In the genomic region with DNA sequence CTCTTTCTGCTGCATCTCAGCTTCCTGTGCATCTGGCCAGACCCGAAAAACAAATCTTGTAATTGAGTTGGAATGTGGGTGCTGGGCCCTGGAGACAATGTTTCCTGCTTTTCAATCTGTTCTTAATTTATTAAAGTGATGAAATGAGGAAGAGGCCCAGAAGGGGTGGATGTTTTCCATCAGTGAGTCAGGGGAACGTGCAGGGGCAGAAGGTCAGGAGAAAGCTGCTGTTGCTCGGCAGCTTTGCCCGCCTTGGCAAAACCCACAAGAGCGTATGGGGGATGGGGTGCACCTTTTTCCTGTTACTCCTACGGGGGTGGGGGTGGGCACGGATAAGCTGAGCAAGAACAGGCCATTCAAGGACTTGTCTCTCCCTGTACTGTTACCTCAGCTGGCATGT, we compare ENCODE assay signal across 12 mouse cellular contexts.
A peak's percentile ranks its signal among the peaks of the same experiment; 100 is the strongest.
DNase-seq lines count a peak whose midpoint lies in the region; ATAC-seq and TF ChIP-seq lines count a peak whose summit lies in the region.
"Had no signal": no experiment of that assay in that cellular context is flagged by ENCODE, and none has a peak within 500 bp of the region (broad histone marks: within the 10 kb centered on the region; RNA-seq: fewer than 3 reads in every experiment).

No protein-coding gene starts in this region.

- no peak overlapping the region for H3K4me2 ChIP-seq in hindbrain, postnatal 0 days (ENCODE audit: low read depth, low read length)
- H3K4me2 ChIP-seq: embryonic facial prominence, embryonic 15.5 days; liver, embryonic 13.5 days had no signal

- 27% methylated on average over 7 of the region's 7 CpGs for WGBS in heart, embryonic 10.5 days
- WGBS in hindbrain, postnatal 0 days, result 27% methylated on average over 7 of the region's 7 CpGs

- no peak overlapping the region for H3K4me3 ChIP-seq in heart, embryonic 10.5 days
- H3K4me3 ChIP-seq in hindbrain, postnatal 0 days (ENCODE audit: low read length), result no peak overlapping the region
- H3K4me3 ChIP-seq: embryonic facial prominence, embryonic 15.5 days; liver, embryonic 13.5 days had no signal

- H3K9ac ChIP-seq in hindbrain, postnatal 0 days (replicated peaks; ENCODE audit: low read length), result no peak overlapping the region
- H3K9ac ChIP-seq: embryonic facial prominence, embryonic 15.5 days; liver, embryonic 13.5 days had no signal

- 0 out of 2 replicates have a peak, but pooled peaks have one; percentile 27 for ATAC-seq in hindbrain, postnatal 0 days

- H3K27ac ChIP-seq in heart, embryonic 10.5 days, result no peak overlapping the region
- no peak overlapping the region for H3K27ac ChIP-seq in hindbrain, postnatal 0 days
- H3K27ac ChIP-seq: embryonic facial prominence, embryonic 15.5 days; liver, embryonic 13.5 days had no signal

- peak; percentile 89 for DNase-seq in heart, adult 11 months
- DNase-seq in heart, embryonic 10.5 days (ENCODE audit: low spot score), result no peak
- DNase-seq in 3T3-L1 (ENCODE audit: low read depth, low spot score), result peak; percentile 68
- peak; percentile 52 for DNase-seq in embryo, embryonic 9.5 days (ENCODE audit: extremely low spot score)
- DNase-seq in hindbrain, postnatal 0 days (ENCODE audit: low spot score), result no peak
- no peak for DNase-seq in left cerebral cortex, postnatal 14 days (ENCODE audit: low spot score in 2 of 2)
- no peak for DNase-seq in right cerebral cortex, postnatal 36 days (ENCODE audit: low spot score in 2 of 2)
- no peak for DNase-seq in gastrocnemius, adult 8-10 months (ENCODE audit: low spot score in 2 of 2)
- DNase-seq: adrenal gland, postnatal 14 days; kidney, postnatal 36 days; liver, embryonic 13.5 days had no signal

- no peaks in the 10 kb centered on the region for H3K27me3 ChIP-seq in heart, embryonic 10.5 days (ENCODE audit: insufficient read depth, poor library complexity, severe bottlenecking)
- no peaks in the 10 kb centered on the region for H3K27me3 ChIP-seq in hindbrain, postnatal 0 days (ENCODE audit: insufficient read depth, low read length)
- H3K27me3 ChIP-seq: embryonic facial prominence, embryonic 15.5 days; liver, embryonic 13.5 days had no signal

- H3K36me3 ChIP-seq in heart, embryonic 10.5 days, result no peaks in the 10 kb centered on the region
- no peaks in the 10 kb centered on the region for H3K36me3 ChIP-seq in hindbrain, postnatal 0 days (ENCODE audit: insufficient read depth, low read length)
- H3K36me3 ChIP-seq: embryonic facial prominence, embryonic 15.5 days; liver, embryonic 13.5 days had no signal

- H3K9me3 ChIP-seq in heart, embryonic 10.5 days, result no peaks in the 10 kb centered on the region
- H3K9me3 ChIP-seq in hindbrain, postnatal 0 days (ENCODE audit: low read length), result no peaks in the 10 kb centered on the region
- H3K9me3 ChIP-seq: embryonic facial prominence, embryonic 15.5 days; liver, embryonic 13.5 days had no signal

- intact Hi-C loops in left cerebral cortex, postnatal 14 days (cut with DNase I), result loop anchor here (5.0 kb wide), 1 partner anchor 82 kb away; no protein-coding TSS in a partner anchor

- peaks cover 14% of the 10 kb centered on the region; the same call in 1 of the 2 replicates for H3K4me1 ChIP-seq in heart, embryonic 10.5 days
- H3K4me1 ChIP-seq in hindbrain, postnatal 0 days (ENCODE audit: insufficient read depth, low read length), result peaks cover 7% of the 10 kb centered on the region; the same call in 1 of the 2 replicates
- H3K4me1 ChIP-seq: liver, embryonic 13.5 days had no signal

- TF ChIP-seq CTCF in hindbrain, postnatal 0 days (IDR thresholded peaks at IDR 0.05; ENCODE audit: low read depth), result no peak

Comparison
In these comparisons a context has a peak if more than half of its experiments do, and no peak if none do; other contexts are left out.
1. DNase-seq: peak in heart, adult 11 months (single experiment), 3T3-L1 (single experiment) and embryo, embryonic 9.5 days (single experiment); none in heart, embryonic 10.5 days (single experiment), hindbrain, postnatal 0 days (single experiment), left cerebral cortex, postnatal 14 days (0 of 2), right cerebral cortex, postnatal 36 days (0 of 2) and gastrocnemius, adult 8-10 months (0 of 2).